Mouse (Mus musculus): ENCODE data around the gene Casz1.

The Casz1 gene

DNA sequence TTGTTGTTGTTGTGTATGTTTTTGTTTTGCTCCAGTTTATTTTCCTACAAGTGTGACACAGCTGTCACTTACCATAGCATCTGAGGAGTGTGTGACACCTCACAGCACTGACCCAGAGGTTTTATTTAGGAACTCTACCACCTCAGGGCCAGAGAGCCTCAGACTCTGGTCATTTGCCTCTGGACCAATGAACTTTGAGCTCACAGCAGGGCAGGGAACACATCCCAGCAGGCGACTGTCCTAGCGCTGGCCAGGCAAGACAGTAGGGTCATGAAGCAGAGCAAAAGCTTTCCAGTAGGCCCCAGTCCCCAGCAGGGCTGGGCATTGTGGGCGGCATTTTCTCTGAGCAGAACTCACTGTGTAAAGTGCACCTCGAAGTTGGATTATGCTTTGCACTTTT is 1.2 kb upstream of the Casz1 start:
- DNase-seq, result no peak

DNA sequence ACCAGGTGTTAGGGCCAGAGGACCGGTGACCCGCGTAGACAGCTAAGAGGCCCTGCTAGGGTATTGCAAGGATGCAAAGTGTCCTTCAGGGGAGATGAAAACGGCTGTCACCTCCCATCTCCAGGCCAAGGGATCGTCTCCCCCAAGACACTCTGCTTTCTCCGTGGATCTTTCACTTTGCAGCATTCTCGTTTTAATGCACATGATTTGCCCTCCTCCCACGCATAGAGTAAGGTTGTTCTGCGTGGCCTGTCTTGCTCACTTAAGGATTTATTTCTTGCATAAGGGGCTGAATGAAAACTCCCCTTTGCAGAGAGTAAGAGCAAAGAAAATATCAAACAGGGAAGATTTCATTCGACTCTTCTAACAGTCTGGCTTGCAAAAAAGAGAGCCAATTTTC is 593 bp upstream of the Casz1 start:
- no peak for DNase-seq

DNA sequence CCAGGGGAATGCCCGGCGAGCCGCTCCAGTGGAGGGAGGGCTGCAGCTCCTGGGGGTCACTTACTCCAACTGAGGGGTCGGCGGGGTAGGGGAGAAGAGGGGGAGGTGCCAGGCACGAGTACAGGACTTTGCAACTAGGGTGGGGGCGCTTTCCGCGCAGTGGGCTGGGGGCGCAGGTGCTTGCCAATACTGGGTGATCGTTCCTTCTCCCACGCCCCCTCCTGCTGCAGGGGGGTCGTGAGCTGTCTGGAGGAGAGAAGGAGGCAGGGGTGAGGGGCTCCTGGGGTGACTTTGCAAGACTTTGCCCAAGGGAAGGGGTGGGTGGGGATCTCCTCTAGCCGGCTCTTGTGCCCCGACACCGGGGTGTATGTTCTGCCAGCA is 541 bp downstream of the Casz1 start:
- no peak for DNase-seq

GRCm38 (mm10) chr4:148805161-148805810 is 1.1 kb downstream of the Casz1 start:
- DNase-seq, result no peak

DNA sequence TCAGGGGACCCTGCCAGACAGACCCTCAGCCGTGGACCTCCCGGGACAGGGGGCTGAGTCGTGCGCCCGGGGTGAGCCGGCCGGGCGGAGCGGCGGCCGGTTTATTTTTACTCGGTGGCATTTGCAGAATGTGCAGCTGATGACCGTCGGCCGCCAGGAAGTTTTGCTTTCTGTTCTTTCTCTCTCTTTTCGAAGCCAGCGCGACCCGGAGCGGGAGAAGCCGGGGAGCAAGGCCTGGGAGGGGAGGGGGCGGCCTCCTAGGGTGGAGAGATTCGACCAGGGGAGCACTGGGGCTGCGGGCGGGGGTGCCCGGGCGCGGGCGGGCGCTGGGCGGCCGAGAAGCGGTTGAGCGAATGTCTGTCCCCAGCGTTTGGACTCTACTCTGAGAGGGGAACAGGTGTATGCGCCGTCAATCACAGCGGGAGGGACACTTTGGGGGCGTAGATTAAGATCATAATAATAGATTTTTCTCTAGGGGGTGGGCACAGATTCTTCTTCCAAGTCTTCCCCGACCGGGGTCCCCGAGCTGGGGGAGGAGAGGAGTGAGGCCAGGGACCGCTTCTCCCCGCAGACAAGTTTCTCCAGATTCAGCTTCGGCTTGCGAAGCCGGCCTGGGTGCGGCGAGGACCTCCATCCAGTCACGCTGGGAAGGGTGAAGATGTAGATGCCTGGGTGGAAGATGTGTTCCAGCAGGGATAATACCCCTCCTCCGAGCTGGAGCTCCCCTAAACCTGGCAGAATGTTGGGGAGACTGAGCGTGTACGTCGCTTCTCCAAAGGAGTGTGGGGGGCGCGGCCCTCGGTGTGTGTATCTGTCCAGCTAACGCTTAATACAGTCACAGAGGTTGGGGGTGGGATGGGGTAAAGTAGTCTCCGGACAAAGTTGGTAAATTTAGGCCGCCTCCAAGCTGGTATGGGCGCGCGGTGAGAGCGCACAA is 1.9 kb downstream of the Casz1 start:
- DNase-seq, result no peak

DNA sequence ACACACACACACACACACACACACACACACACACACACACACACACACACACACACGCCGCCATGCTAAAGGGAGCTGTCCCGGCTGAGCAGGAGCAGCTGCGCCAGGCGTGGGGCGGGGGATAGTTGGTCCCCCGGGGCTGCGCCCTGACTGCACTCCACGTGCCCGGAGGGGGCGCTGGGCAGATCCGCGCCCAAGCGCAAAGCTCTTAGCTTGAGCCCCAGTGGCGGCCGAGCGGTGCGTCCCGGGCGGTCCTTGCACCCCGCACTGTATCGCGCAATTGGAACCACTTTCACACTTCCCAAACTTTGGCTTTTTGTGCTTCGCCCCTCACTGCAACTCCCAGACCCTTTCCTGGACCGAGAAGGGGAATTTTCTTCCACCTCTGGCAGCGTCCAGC is 2.6 kb downstream of the Casz1 start:
- DNase-seq, result no peak

DNA sequence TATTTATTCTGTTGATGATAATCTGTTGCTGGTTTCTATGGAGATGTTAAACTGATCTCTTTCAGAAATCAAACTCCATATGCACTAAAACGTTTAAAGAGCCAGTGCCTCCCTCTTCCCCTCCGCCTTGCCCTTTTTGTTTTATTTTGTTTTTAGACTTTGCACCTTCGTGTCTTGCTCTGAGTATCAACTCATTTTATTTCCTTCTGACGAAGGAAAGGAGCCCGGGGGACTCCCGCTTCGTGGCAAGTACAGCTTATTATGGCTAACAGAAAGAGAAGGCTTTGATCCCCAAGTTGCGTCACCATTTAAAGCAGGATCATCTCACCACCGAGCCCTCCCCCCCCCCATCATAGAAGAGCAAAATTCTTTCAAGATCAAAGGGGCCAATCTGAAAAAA is 3.2 kb downstream of the Casz1 start:
- no peak for DNase-seq

GRCm38 (mm10) chr4:148808839-148809238 is 4.6 kb downstream of the Casz1 start:
- DNase-seq, result no peak

DNA sequence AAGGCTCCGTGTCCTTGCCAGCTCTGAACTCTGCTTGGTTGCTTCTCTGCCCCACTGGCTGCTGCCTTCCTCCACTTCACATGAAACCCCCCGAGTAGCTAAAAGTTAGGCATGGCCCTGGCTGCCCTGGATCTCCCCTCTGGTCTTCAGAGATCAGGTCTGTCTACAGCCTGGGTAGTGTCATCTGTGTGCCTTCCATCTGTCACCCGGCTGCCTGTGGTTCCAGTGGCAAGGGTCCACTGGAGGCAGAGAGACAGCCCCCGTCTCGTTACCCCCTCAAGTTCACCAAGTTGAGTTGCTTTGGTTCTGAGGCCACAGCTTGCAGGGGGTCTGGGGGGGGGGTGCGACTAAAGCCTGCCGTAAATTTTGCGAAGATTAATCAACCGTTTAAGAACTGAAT is 6.5 kb downstream of the Casz1 start:
- no peak for DNase-seq

DNA sequence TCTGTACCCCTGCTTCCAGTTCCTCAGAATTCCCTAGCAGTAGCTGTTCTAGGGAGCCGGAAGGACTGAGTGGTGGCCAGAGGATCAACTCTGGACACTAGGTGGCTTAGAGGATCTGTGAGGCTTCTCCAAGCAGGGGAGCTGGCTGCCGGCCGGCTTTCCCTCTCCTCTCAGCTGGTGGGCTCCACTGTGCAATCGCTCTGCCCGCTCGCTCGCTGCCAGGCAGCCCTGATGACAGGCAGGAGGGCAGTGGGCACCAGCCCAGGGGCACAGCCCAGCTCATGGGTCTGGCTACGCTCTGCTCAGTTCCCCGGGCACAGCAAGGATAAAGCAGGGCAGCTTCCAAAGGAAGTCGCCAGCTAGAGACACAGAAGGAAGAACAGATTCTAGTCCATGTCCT is 7.7 kb downstream of the Casz1 start:
- DNase-seq, result no peak

- no peak for DNase-seq
Observed at GRCm38 (mm10) chr4:148813247-148813646, 9.0 kb downstream of the Casz1 start.

GRCm38 (mm10) chr4:148816556-148816955 is 12.3 kb downstream of the Casz1 start:
- DNase-seq, result no peak

DNA sequence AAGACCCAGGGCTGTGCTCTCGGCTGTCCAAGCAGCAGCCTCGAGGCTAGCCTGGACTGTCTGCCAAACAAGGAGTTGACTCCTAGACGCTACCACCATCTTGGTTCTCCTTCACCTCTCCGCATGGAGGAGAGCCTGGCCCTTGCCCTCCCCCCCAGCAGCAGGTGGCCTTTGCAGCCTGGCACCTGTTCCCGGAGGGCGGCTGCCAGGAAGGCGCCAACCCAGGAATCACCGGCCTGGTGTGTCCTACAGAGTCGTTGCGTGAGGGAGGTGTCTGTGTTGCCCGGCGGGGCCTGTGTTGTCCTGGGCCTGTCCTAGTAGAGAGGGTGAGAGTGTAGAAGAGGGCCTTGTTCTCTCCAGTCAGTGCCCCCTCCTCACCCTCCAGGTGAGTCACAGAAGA is 13.9 kb downstream of the Casz1 start:
- DNase-seq, result no peak

DNA sequence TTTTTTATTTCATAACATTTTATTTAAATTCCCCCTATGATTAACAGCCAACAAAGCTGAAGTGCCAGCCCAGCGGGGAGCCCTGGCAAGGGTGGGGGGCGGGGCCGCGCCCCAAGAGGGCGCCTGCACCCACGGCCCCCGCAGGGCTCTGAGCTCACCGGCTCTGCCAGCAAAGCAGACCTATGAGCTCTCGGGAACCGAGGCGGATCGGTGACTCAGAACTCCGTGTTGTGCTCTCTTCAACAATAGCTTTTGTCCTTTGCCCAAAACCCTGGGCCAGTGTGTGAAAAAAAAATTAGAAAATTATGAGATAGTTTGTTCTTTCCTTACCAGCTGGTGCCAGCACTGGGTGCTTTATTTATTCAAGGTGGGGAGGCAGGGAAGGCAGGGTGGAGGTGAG is 15.9 kb downstream of the Casz1 start:
- no peak for DNase-seq

DNA sequence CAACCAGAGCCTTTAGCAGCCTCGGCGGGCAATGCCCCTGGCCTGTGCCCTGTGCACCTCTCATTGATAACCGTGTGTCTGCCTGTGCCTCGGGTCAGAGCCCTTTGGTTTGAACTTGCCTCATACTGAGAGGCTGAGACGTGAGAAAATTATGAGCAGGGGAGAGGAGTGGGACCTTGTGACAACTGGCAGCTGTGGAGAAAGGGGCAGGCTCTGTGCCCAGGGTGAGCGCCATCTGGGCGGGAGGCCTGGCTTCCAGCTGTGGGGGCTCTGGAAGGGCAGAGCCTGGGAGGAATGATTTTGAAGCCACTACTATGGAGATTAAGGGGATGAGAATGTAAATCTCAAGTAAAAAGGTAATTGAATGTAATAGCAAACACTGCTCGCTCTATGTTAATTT is 19.1 kb downstream of the Casz1 start:
- no peak for DNase-seq

DNA sequence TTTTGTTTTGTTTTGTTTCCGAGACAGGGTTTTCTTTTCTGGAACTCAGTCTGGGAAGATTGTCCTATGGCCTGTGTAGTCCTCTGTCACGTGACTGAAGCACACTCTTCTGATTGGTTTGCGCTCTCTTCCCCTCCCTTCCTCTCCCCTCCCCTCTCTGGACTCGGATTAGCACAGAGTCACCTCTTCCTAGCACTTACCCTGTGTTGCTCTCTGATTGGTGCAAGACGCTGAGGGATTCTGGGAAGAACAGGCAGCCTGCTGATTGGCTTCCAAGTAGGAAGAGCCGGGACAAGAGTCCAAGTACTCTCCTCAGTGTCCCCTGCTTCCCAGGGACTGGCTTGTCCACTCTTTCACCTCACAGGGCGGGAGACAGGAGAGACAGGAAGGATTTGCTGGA is 26.1 kb downstream of the Casz1 start:
- DNase-seq, result no peak

DNA sequence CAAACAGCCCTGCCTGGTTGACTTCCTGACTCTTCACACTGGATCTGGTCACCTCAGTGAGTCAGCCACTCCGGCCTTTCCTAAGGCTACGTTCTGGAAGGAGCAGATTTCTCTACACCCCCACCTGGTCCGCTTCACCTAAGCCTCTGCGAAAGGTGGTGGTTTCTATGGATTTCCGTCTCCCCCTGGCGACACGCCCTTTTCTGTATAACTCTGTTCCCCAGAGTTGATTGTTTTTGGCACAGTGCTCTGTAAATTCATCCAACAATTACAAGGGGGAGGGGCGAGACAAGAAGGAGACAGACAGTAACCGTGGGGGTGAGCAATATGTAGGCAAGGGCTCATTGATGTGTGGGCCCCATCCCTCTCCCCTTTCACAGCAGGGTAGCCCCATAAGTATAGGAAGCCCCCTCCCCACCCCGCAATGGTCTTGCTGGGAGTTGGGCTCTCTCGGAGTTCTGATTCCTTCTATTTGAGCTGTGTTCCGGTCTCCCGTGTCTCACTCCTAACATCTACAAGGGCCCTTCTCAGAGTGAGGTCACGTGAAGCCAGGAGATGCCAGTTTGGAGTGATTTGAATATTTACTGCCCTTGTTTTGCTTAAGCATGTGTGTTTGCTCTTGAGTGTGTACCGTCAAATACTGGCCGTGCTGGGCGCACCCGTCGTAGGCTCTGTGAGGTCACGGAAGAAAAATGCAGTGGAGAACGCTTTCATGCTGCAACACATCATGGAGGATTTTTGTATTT is 29.2 kb downstream of the Casz1 start:
- DNase-seq, result no peak

DNA sequence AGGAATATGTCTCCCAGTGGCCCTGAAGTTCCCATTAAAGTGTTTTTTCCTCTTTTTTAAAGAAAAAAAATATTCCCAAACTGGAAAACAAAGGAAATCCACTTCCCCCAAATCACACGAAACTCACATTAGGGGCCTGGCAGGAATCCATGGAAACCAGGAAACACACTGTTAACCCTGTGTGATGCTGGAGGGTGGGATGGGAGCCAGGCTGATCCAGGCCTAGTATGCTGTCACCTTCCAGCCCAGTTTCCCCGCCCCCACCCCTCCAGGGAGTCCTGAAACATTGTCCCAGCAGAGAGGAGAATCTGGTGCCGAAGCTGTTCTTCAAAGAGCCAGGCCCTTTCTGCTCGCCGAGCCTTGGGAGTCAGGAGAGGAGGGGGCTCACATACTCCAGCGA is 32.2 kb downstream of the Casz1 start:
- DNase-seq, result no peak

DNA sequence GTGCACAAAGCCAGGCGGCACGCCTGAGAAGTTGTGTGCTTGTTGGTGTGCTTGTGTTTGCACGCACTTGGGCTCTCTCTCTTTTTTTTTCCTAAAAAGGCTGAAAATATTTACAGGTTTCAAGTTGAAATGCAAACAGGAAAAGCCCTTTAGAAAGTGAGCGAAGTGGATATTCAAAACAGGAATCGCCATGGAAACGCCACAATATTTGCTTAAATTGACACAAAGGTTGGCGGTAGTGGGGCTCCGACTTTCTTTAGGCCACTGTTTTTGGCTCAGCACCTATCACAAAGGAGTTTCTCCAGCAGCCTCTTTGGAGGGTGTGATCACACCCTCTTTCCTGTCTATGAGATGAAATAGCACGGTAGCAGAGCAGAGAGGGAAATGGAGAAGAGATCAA is 32.8 kb downstream of the Casz1 start:
- no peak for DNase-seq

DNA sequence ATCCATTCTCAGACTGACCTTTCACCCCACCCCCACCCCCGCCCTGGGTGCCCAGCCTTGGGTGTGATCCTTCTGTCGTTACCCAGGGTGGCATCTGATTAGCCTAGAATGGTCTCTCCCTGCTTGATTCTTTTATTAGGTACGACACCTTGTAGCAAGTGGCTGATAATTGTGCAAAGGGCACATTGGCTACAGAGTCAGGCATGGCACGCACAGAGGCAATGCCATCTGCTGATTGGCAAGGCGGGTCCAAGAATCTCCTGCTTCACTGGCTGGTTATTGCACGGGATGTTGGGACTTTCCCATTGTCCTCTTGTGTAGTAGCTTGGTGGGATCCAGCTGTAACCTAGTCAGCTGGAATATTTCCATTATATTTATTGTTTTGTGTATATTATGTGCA is 33.4 kb downstream of the Casz1 start:
- DNase-seq, result no peak

DNA sequence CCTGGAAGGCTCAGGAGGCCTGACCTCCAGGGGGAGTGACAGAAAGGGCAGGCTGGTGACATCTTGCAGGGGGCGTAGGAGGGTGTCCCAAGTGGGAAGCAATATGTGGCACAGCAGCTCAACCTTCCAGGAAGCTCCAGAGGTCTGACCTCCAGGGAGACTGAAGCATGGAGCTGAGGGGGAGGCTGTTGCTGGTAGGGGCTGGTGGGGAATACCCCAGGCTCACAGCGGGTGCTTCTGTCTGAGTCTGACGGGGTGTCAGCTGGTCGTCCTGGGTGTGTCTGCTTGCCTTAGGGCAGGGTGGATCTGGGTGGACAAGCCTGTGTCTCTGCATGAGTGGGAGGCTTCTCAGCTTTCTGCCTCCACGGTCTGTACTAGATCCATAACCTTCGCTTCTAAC is 38.1 kb downstream of the Casz1 start:
- no peak for DNase-seq

DNA sequence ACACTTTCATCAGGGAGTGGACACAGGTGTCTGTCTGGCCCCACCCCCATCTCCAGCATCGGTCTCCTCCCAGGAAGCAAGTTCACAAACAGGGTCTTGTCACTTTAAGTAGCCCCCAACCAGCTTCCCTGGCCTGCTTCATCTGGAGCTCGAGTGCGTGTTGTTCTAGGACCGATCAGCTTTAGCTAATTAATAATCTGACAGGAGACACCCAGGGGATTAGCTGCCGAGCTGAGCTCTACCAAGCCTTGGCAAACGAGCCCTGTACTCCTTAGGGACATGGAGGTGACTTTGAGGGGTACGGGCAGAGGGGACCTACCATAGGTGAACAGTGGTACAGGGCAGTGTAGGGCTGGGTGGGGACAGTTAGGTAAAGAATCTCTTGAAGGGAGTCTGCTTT is 40.7 kb downstream of the Casz1 start:
- no peak for DNase-seq

- DNase-seq, result no peak
Observed at GRCm38 (mm10) chr4:148846203-148846602, 42.0 kb downstream of the Casz1 start.

DNA sequence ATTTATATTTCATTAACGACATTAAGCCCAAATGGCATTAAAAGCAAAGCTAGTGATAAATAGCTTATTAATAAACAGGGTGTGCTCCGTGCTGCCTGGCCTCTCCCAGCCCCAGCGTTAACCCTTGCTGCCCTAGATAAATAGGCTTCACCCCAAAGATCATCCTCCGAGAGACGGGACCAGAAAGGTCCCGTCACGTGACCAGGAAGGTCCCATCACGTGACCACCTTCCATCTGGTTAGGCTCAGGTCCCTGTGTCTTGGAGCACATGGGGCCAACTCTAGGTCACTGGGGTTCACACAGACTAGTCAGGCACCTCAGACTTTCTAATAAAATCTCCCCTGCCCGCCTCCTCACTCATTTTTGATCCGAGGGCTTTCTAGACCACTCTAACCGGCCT is 42.5 kb downstream of the Casz1 start:
- no peak for DNase-seq

Measured in thymus, postnatal 36 days (tissue).